Mouse (Mus musculus): ENCODE measurements around the gene Cuedc2.
A peak's percentile ranks its signal among the peaks of the same experiment; 100 is the strongest.

Gene Cuedc2

GRCm38 (mm10) chr19:46339287-46339971 is 927 bp upstream of the Cuedc2 start:
- DNase-seq (ENCODE audit: low spot score) = no peak

DNA sequence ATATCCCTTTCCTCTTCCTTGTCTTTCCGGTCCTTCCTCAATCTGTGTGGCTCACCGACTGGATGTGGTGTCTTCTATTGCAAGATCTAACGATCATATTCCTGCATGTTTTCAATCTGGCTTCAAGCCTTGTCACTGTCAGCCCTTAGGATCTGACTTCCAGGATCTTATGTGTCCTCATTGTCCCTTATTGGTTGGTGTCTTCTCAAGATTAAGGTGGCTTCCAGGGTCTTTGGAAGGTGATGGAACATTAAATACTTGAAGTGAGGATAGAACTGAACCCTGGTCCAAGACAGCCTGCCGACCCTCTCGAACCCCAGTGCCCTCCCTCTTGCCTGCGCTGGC is 412 bp upstream of the Cuedc2 start:
- DNase-seq (ENCODE audit: low spot score) = no peak

DNA sequence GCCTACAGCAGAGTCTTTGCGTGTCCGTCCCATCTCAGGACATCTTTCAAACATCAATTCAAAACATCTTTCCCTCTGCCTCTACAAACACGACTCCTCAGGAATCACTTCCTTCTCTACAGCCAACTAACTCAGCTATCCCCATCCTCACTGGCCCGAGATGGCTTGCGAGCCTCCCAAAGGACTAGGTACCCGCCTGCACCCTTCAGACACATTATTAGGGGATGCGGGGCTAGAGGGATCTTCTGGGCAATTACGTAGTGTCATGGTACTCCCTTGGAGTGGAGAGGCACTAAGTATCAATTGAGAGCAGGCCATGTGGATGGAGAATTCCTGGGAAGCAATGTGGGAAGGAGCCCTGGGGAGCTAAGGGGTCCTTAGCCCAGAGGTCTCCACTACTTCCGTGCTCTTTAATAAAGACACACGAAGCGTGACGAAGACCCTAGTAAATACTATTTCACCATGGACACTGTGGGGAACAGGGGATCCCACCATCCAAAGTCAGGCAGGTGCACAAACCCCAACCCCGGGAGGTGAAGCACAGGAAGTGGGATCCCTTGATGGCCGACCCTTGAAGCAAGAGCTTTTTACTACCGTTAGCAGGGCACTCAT is 677 bp downstream of the Cuedc2 start:
- DNase-seq (ENCODE audit: low spot score) = no peak

DNA sequence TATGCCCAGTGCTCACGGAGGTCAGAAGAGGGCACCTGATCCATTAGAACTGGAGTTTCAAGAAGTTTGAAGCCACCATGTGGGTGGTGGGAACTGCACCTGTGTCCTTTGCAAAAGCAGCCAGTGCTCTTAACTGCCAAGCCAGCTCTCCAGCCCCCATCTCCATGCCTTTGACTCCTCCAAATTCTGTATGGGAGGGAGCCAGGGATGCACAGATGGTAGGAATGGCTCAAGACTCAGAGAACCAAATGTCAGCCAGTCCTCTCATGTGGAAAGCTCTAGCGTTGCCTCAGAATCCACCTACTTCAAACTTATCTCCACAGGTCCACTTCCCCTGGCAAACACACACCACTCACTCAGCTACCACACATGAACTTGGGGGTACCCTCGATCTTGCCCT is 4.6 kb downstream of the Cuedc2 start:
- DNase-seq (ENCODE audit: low spot score) = no peak

- no peak for DNase-seq (ENCODE audit: low spot score)
Measured at GRCm38 (mm10) chr19:46332721-46333339, 5.7 kb downstream of the Cuedc2 start.

GRCm38 (mm10) chr19:46331936-46332335 is 6.6 kb downstream of the Cuedc2 start:
- DNase-seq (ENCODE audit: low spot score) = no peak

GRCm38 (mm10) chr19:46331326-46331725 is 7.2 kb downstream of the Cuedc2 start:
- DNase-seq (ENCODE audit: low spot score) = no peak

GRCm38 (mm10) chr19:46330696-46331095 is 7.8 kb downstream of the Cuedc2 start:
- no peak for DNase-seq (ENCODE audit: low spot score)

GRCm38 (mm10) chr19:46329951-46330350 is 8.6 kb downstream of the Cuedc2 start:
- DNase-seq (ENCODE audit: low spot score) = peak; percentile 71

DNA sequence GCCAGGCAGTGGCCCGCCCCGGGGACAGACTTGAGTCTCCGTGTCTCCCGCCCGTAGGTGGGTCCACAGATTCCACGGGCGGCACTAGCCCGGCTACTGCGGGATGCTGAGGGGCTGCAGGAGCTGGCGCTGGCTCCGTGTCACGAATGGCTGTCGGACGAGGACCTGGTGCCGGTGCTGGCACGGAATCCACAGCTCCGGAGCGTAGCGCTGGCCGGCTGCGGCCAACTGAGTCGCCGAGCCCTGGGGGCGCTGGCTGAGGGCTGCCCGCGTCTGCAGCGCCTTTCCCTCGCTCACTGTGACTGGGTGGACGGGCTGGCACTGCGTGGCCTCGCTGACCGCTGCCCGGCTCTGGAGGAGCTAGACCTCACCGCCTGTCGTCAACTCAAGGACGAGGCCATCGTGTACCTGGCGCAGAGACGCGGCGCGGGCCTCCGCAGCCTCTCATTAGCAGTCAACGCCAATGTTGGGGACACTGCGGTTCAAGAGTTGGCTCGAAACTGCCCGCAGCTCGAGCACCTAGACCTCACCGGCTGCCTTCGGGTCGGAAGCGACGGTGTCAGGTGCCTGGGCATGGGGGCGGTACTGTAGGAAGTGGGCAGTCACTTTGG is 9.4 kb downstream of the Cuedc2 start:
- DNase-seq (ENCODE audit: low spot score) = no peak

DNA sequence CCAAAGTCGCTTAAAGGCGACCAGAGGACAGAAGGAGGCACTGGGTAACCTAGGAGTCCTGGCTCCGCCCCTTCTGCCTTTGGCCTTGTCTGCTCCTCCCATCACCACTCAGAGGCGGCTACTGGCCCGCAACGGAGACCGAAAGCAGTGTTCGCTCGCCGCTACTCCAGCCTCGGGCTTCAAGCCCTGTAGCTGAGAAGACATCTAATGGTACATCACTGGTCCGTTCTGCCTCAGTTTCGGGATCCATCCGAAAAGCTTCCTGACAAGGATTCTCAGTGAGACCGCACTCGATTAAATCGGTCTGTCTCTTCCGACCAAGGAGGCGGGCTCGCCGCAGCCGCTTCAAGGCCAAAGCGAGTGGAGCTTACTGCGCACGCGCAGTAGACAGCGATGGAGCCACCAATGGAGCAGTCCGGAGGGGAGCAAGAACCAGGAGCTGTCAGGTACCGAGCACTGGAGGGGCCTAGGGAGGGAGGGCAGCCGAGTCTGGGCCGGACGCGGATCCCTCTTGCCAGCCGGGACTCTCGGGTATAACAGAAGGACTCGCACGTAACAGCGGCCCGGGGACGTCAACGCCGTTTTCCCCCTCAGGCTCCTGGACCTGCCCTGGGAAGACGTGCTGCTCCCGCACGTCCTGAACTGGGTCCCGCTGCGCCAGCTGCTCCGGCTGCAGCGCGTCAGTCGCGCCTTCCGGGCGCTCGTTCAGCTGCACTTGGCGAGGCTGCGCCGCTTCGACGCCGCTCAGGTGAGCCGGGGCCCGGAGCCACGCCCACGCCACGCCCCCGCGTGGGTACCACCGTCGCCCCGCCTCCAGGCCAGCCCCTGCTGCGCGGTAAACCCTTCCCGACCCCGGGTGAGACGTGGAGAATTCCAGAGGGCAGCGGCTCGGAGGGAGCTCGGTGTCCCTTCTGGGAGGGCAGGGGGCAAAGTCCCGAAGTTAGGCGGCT is 10.1 kb downstream of the Cuedc2 start, which contains the start of gene Fbxl15:
Gene Fbxl15, plus strand, starts transcription at position 104 of the 950 bp plus-strand sequence.
- peak; percentile 90 for DNase-seq (ENCODE audit: low spot score)

- no peak for DNase-seq (ENCODE audit: low spot score)
Measured at GRCm38 (mm10) chr19:46327531-46328064, 10.9 kb downstream of the Cuedc2 start.

GRCm38 (mm10) chr19:46326756-46327305 is 11.7 kb downstream of the Cuedc2 start, which contains the start of gene Psd:
Gene Psd (minus strand): TSS chr19:46327156.
- peak; percentile 45 for DNase-seq (ENCODE audit: low spot score)

- DNase-seq (ENCODE audit: low spot score) = no peak
Measured at GRCm38 (mm10) chr19:46326019-46326755, 12.3 kb downstream of the Cuedc2 start.

- no peak for DNase-seq (ENCODE audit: low spot score)
Measured at GRCm38 (mm10) chr19:46324918-46325317, 13.6 kb downstream of the Cuedc2 start.

GRCm38 (mm10) chr19:46324366-46324765 is 14.1 kb downstream of the Cuedc2 start:
- no peak for DNase-seq (ENCODE audit: low spot score)

DNA sequence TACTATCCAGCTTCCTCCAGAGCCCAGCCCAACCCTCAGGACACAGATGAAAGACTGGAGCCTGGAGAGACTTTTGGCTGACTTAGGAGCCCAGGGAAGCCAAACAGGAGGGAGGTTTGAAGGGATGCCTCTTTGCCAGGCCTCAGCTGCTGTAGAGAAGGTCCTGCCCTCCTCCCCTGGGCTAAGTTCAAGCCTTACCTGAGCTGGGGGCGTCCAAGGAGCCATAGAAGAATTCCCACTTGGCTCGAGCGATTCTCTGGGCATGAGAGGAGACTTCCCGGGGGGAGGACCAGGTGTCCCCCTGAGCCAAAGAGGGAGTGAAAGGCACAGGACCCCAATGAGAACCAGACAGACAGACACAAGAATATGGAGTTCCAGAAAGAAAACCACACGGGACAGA is 14.8 kb downstream of the Cuedc2 start:
- no peak for DNase-seq (ENCODE audit: low spot score)

DNA sequence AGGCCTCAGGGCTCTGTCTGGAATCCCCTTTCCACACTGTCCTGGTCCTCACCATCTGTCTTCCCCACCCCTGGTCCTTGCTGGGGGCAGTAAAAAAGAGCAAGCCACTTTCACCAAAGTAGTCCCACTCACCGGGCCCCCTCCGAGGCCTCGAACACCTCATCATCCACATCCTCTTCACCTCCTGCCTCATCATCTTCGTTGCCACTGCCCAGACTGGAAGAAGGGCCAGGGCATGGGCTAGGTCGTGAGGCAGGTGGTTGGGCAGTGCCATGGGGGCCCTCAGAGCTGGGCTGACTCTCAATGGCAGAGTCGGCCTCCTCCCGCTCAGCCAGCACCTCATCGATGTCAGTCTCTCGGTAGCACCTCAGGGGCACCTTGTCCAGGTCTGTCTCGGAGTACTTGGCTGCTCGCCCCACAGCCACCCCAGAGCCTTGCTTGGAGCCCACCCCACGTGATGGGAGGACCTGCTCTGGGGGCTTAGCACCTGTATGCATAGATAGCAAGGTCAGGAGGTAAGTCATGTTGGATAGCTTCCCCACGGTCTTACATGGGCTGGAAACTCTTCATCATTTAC is 15.4 kb downstream of the Cuedc2 start:
- no peak for DNase-seq (ENCODE audit: low spot score)

- no peak for DNase-seq (ENCODE audit: low spot score)
Measured at GRCm38 (mm10) chr19:46322144-46322995, 16.1 kb downstream of the Cuedc2 start.

Data from spleen, adult 12 weeks (tissue).